Mouse (Mus musculus) hindbrain, embryonic 14.5 days (tissue): Measurements from ENCODE around the gene Ap1ar. TPM values are rescaled to one million over a fixed set of nuclear protein-coding genes. Genes with fewer than 3 reads are reported as not detected.

ENCODE experiments used
- ATAC-seq: fragments of 200-750 bp; cut with Nextera tagmentation; 2 replicates; pipeline ENCODE4 v1.8.0; 2017; ENCODE audit warnings: moderate number of reproducible peaks, mild to moderate bottlenecking, moderate TSS enrichment, moderate library complexity; ENCODE audit not compliant: low FRiP score
- DNase-seq: peaks from one replicate; pipeline ENCODE4 v3.0.0-alpha.2; 2015; ENCODE audit warnings: low spot score
- H3K27ac ChIP-seq: fragments of 300-500 bp; sonication (generic); 2 replicates; pipeline ENCODE4 v1.5.1; 2014; ENCODE audit warnings: mild to moderate bottlenecking, moderate library complexity
- H3K27me3 ChIP-seq: fragments of 300-500 bp; sonication (generic); 2 replicates; pipeline ENCODE4 v1.6.1; 2014; ENCODE audit warnings: mild to moderate bottlenecking, low read length, mixed read lengths; ENCODE audit not compliant: control insufficient read depth, insufficient read depth
- H3K36me3 ChIP-seq: fragments of 300-500 bp; sonication (generic); replicated peaks from 2 replicates; pipeline ENCODE4 v1.6.1; 2014; ENCODE audit not compliant: control insufficient read depth, insufficient read depth
- H3K4me1 ChIP-seq: fragments of 300-500 bp; sonication (generic); replicated peaks from 2 replicates; pipeline ENCODE4 v1.6.1; 2014; ENCODE audit warnings: antibody characterized with exemption, low read length, mixed read lengths; ENCODE audit not compliant: control insufficient read depth, insufficient read depth
- H3K4me2 ChIP-seq: fragments of 300-500 bp; sonication (generic); replicated peaks from 2 replicates; pipeline ENCODE4 v1.6.1; 2014; ENCODE audit warnings: mild to moderate bottlenecking, moderate library complexity
- H3K4me3 ChIP-seq: fragments of 300-500 bp; sonication (generic); replicated peaks from 2 replicates; pipeline ENCODE4 v1.5.1; 2014; ENCODE audit warnings: mild to moderate bottlenecking, low read length
- H3K9ac ChIP-seq: fragments of 300-500 bp; sonication (generic); 2 replicates; pipeline ENCODE4 v1.6.1; 2014
- H3K9me3 ChIP-seq: fragments of 300-500 bp; sonication (generic); 2 replicates; pipeline ENCODE4 v1.6.1; 2016; ENCODE audit warnings: low read length; ENCODE audit not compliant: control insufficient read depth
- WGBS: fragments of 180-500 bp; shearing (Covaris S2); extraction: QIAGEN DNeasy Blood & Tissue Kit; methylation state at CpG from one replicate; pipeline ENCODE4 v1.1.7; 2014; 5-methylcytosine and 5-hydroxymethylcytosine counted together
- polyA plus RNA-seq: library from polyadenylated mRNA; unstranded; fragments of >200 nt; fragmentation: Nextera tagmentation; extraction: Ambion mirVana; gene quantifications from 2 replicates; pipeline ENCODE4 v1.2.1, GENCODE M21; 2014

The Ap1ar gene
- polyA plus RNA-seq, 1 experiment from 2014 or later: 100.0 TPM

DNA sequence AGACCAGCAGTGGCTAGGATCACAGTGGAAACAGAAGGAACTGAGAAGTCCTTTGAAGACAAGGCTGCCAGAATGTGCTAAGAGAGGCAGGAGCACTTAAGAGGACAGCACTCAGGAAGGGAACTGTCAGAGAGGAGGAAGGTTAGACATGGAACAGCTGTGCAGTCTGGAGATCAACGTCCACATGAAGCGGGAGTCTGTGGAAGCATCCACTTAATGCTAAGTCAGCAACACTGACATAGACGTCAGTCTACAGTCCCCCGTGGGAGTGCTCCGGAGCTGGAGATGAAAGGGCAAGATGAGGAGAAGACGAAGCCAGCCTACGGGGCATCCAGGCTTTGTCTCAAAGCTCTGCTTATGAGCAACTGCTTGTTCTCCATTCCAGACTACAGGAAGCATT, 10.2 kb downstream of the Ap1ar start:
- no peak overlapping the region for H3K27ac ChIP-seq
- H3K9ac ChIP-seq: no peak overlapping the region
- no peak overlapping the region for H3K4me2 ChIP-seq
- H3K9me3 ChIP-seq: no peaks in the 10 kb centered on the region
- no peaks in the 10 kb centered on the region for H3K27me3 ChIP-seq
- DNase-seq (peak; percentile 26), ATAC-seq (no peak)
- 38% methylated on average over 7 of the region's 7 CpGs for WGBS
- H3K4me1 ChIP-seq: peaks cover 6% of the 10 kb centered on the region; the same call in 1 of the 2 replicates
- H3K4me3 ChIP-seq: no peak overlapping the region
- peaks cover 15% of the 10 kb centered on the region for H3K36me3 ChIP-seq

DNA sequence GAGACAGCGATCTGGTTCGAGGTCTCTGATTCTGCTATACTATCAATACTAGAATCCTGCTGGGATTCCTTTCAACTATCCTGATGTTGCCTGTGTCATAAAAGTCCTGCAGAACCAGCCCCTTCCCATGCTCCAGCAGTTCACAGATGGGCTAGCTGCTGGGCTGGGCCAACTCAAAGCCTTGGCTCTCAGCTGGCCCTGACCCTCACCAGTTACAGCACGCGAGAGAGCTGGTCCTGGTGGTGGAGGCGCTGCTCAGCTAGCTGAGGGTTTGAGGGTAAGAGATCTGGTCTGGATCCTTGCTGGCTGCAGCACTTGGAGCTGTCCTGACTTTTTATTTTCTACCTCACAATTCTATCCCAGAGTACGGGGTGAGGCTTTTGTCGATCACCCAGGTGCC, 10.8 kb downstream of the Ap1ar start:
- no peak overlapping the region for H3K9ac ChIP-seq
- H3K4me3 ChIP-seq: no peak overlapping the region
- H3K4me2 ChIP-seq: no peak overlapping the region
- H3K9me3 ChIP-seq: no peaks in the 10 kb centered on the region
- no peaks in the 10 kb centered on the region for H3K27me3 ChIP-seq
- 81% methylated on average over 7 of the region's 7 CpGs for WGBS
- no peak for ATAC-seq
- H3K27ac ChIP-seq: no peak overlapping the region
- peaks cover 6% of the 10 kb centered on the region; the same call in 1 of the 2 replicates for H3K4me1 ChIP-seq
- H3K36me3 ChIP-seq: peaks cover 18% of the 10 kb centered on the region
- DNase-seq: no peak

DNA sequence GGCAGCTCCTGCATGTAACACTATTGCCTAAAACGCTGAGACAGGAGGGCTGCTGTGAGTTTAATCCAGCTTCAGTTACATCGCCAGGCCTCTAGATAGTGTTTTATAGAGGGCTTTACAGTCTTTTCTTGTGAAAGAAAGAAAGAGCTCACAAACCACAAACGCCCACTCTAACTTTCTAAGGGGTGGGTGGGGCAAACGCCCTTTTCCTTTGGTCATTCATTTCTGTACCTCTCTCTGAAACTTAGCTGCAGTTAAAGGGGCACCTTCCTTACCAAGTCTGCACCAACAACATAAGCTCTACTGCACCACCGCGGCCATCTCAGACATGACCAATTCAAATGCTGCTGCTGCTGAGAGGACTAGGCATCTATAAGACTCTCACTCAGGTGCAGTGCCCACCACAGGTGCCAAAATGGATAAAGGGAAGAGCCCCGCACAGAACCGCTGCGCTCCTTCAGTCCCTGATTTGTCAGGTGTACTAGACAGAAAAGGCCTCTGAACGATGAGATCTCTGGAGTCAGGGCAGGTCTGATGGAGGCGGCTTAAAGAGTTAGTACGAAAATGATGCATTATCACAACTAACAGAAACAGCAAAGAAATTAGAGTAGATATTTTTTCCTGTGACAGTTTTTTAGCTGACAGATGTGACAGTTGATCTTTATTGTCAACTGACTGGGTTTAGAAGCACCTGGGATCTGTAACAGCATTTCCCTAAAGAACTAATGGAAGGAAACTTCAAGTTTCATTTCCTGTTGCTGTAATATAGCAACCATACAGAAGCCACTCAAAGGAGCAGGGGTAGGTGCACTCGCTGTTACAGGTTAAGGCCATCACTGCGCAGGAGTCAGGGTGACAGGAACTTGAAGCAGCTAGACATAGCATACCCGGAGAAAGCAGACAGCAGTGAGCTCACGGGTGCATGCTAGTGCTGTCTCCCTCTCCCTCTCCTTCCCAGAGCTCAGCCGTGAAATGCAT, 13.1 kb downstream of the Ap1ar start:
- H3K27me3 ChIP-seq: no peaks in the 10 kb centered on the region
- no peak for ATAC-seq
- DNase-seq: no peak
- H3K4me3 ChIP-seq: no peak overlapping the region
- no peak overlapping the region for H3K27ac ChIP-seq
- no peak overlapping the region for H3K4me2 ChIP-seq
- WGBS: 81% methylated on average over 17 of the region's 17 CpGs
- no peak overlapping the region for H3K9ac ChIP-seq
- no peaks in the 10 kb centered on the region for H3K9me3 ChIP-seq
- peaks cover 28% of the 10 kb centered on the region for H3K36me3 ChIP-seq
- peaks cover 6% of the 10 kb centered on the region; the same call in 1 of the 2 replicates for H3K4me1 ChIP-seq

DNA sequence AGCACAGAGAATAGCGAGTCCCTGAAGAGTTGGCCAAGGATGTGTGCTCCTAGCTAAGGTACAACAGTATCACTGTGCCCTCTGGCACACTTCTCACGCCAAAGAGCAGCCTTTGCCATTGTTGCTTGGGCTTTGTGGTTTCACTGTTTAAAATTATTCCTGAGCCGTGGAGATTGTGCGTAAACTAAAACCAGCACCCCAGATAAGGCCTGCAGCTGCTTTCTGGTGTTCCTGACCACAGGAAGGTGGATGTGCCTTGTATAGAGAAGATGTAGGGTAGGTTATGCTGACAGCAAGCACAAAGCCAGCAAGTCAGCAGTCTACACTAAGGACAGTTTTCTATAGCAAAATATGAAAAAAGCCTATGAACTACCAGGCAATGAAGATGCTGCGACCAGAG, 16.1 kb downstream of the Ap1ar start:
- Histone ChIP-seq H3K36me3 (peaks cover 46% of the 10 kb centered on the region), H3K9ac (no peak overlapping the region), H3K27me3 (no peaks in the 10 kb centered on the region), H3K4me1 (no peaks in the 10 kb centered on the region), H3K4me2 (no peak overlapping the region), H3K4me3 (no peak overlapping the region), H3K9me3 (no peaks in the 10 kb centered on the region), H3K27ac (no peak overlapping the region)
- ATAC-seq: no peak
- no peak for DNase-seq
- WGBS: 91% methylated on average over 5 of the region's 5 CpGs

DNA sequence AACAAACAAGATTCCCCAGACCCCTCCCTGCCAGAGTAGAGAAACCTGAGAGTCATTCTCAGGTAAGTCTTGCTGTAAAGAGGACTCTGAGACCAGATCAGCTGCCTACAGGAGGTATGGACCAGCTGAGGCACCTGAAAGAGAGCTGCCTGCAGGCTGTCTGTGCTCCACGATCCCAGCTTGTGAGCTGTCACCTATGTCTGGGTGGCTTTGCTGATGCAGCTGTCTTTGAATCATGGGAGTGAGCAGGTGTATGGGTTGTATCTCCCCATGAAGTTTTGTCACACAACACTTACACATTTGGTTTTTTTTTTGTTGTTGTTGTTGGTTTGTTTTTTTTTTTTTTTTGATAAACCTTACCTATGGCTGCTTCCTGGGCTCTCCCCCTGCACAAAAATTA, 16.9 kb downstream of the Ap1ar start:
- H3K27me3 ChIP-seq: no peaks in the 10 kb centered on the region
- ATAC-seq (no peak), DNase-seq (no peak)
- H3K27ac ChIP-seq: no peak overlapping the region
- H3K9ac ChIP-seq: no peak overlapping the region
- H3K4me3 ChIP-seq: no peak overlapping the region
- WGBS: 93% methylated on average over 1 of the region's 1 CpGs
- H3K36me3 ChIP-seq: peaks cover 50% of the 10 kb centered on the region
- H3K4me2 ChIP-seq: no peak overlapping the region
- no peaks in the 10 kb centered on the region for H3K4me1 ChIP-seq
- no peaks in the 10 kb centered on the region for H3K9me3 ChIP-seq

DNA sequence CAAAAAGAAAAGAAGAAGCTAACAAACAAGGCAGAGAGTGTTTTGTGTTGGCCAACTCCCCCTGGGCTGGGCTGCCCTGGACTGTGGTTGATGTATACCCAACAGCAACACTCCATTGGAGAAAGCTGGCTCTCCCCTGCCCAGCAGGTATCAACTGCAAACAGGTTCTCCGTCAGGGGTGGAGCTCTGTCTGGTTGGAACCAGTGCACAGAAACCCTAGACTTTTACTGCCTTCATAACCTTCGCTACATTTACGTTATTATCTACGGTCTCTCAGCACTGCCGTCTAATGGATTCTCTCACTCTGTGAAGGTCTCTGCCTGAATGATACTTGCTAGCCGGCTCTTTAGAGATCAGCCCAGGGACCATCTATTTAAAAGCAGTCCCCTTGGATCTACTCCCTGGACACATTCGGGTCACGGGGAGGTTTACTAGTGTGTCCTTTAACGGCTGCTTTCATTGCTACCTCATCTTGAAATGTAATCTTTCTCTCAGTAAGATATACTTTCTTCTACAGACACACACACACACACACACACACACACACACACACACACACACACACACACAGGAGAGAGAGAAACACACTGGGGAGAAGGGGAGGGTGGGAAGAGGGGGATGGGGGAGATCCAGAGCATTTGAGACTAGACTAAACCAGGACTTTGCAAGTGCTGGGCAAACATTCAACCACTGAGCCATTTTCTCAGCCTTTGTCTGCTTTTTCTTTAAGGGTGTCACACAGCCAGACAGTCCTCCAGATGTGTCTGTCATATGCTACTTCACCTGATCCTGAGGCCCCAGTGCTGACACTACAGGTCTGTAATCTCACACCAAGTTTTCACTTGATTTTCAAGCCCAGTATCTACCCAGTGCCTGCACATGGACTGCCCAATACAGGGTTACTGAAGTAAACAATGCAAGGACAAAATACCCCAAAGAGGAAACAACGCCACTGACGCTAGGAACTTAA, 18.3 kb downstream of the Ap1ar start:
- 84% methylated on average over 11 of the region's 11 CpGs for WGBS
- H3K36me3 ChIP-seq: peaks cover 59% of the 10 kb centered on the region
- no peaks in the 10 kb centered on the region for H3K27me3 ChIP-seq
- no peaks in the 10 kb centered on the region for H3K4me1 ChIP-seq
- H3K9me3 ChIP-seq: no peaks in the 10 kb centered on the region
- no peak for ATAC-seq
- H3K4me2 ChIP-seq: no peak overlapping the region
- no peak overlapping the region for H3K27ac ChIP-seq
- H3K4me3 ChIP-seq: no peak overlapping the region
- no peak for DNase-seq
- H3K9ac ChIP-seq: no peak overlapping the region

DNA sequence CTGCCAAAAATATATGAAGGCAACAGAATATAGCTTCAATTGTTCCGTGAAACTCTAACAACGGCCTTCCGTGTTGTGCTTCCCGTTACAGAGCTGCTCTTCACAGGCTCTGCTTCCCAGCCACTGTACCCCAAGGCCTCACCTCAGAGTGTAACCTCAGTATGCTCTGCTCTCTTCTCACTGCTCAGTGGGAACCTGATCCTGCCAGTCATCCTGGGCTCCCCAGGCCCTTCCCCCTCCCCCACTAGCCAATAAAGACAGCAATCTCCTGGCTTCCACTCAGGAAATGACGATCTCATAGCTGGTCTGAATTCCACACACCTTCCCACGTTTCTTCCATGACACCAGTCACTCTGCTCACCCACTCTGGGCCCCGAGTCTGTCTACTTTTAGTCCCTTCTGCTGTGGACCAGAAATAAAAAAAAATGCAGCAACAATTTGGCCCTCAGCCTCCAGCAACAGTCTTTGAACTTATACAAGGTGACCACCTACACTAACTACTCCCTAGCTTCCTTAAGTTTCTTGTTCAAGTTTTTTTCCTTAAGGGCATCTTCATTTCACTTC, 20.1 kb downstream of the Ap1ar start:
- Histone ChIP-seq H3K4me2 (no peak overlapping the region), H3K36me3 (peaks cover 71% of the 10 kb centered on the region)
- ATAC-seq: no peak

DNA sequence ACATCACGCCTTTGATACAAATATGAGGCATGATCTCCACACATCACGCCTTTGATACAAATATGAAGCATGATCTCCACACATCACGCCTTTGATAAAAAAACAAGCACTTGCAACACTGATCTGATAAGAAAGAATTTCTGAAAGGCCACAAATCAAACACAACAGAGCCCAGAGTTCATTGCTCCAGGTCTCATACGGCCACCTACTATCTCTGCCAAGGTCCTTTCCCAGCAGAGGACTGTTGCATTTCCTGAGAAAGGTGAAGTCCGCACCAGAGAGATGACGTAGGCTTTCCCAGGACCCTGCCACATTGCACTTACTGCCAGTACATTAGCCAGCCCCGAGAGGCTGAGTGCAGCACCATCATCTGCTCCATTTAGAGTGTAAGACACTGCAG, 28.2 kb downstream of the Ap1ar start:
- Histone ChIP-seq H3K9me3 (no peaks in the 10 kb centered on the region), H3K4me2 (no peak overlapping the region), H3K27ac (no peak overlapping the region), H3K4me1 (no peaks in the 10 kb centered on the region), H3K36me3 (peaks cover 77% of the 10 kb centered on the region), H3K9ac (no peak overlapping the region), H3K27me3 (no peaks in the 10 kb centered on the region), H3K4me3 (no peak overlapping the region)
- WGBS: 95% methylated on average over 7 of the region's 7 CpGs
- ATAC-seq (no peak), DNase-seq (no peak)

More for the DNA sequence above, 20.1 kb downstream of the Ap1ar start:
- Histone ChIP-seq H3K9ac (no peak overlapping the region), H3K4me3 (no peak overlapping the region), H3K4me1 (no peaks in the 10 kb centered on the region), H3K27ac (no peak overlapping the region), H3K27me3 (no peaks in the 10 kb centered on the region), H3K9me3 (no peaks in the 10 kb centered on the region)
- WGBS: 80% methylated on average over 7 of the region's 7 CpGs
- no peak for DNase-seq

DNA sequence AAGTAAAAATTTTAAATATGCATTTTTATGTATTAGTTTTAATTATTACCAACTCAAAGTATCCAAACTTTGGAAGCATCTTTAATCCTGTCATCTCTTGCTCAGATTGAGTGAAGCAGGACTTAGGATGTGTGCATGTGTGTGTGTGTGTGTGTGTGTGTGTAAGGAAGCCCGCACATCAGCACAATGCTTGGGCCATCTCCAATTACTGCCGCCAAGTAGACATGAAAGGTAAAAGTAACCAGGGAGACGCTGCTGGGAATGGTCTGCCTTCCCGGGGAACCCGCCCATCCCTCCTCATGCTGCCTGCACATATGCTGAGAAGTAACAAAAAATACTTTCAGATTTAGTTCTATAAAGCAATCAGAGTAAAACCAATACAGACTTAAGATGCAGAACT, 29.5 kb downstream of the Ap1ar start:
- no peak for ATAC-seq
- H3K4me1 ChIP-seq: no peaks in the 10 kb centered on the region
- H3K9ac ChIP-seq: no peak overlapping the region
- H3K4me2 ChIP-seq: no peak overlapping the region
- peaks cover 65% of the 10 kb centered on the region for H3K36me3 ChIP-seq
- no peaks in the 10 kb centered on the region for H3K27me3 ChIP-seq
- H3K9me3 ChIP-seq: no peaks in the 10 kb centered on the region
- H3K27ac ChIP-seq: no peak overlapping the region
- DNase-seq: no peak
- no peak overlapping the region for H3K4me3 ChIP-seq
- WGBS: 25% methylated on average over 5 of the region's 5 CpGs
